Mouse (Mus musculus): ENCODE measurements around the gene Rnf103. TPM values are rescaled to one million over a fixed set of nuclear protein-coding genes. Genes with fewer than 3 reads are reported as not detected.
A peak's percentile ranks its signal among the peaks of the same experiment; 100 is the strongest.

Rnf103 gene
- polyA plus RNA-seq, 1 experiment from 2014 or later: 31.3 TPM

GRCm38 (mm10) chr6:71527826-71528225 is 34.1 kb downstream of the Rnf103 start:
- DNase-seq (ENCODE audit: low read depth, low spot score): no peak
- CTCF ChIA-PET: no interaction called here
- in situ Hi-C loops (cut with MboI; ENCODE audit: low pct_unique_long_range_greater_than_20kb): no loop called here
- TF ChIP-seq CTCF (IDR thresholded peaks at IDR 0.05): no peak
- no peaks in the 10 kb centered on the region for H3K27me3 ChIP-seq
- POLR2A ChIA-PET: no interaction called here
- no peak for ATAC-seq

- CTCF ChIA-PET: no interaction called here
- ATAC-seq (no peak), DNase-seq (ENCODE audit: low read depth, low spot score) (no peak)
- TF ChIP-seq CTCF (IDR thresholded peaks at IDR 0.05): no peak
- H3K27me3 ChIP-seq: no peaks in the 10 kb centered on the region
- in situ Hi-C loops (cut with MboI; ENCODE audit: low pct_unique_long_range_greater_than_20kb): no loop called here
- POLR2A ChIA-PET: no interaction called here
Measured at GRCm38 (mm10) chr6:71530176-71530575, 36.5 kb downstream of the Rnf103 start.

GRCm38 (mm10) chr6:71537286-71537685 is 43.6 kb downstream of the Rnf103 start:
- ChIA-PET CTCF (no interaction called here), POLR2A (no interaction called here)
- in situ Hi-C loops (cut with MboI; ENCODE audit: low pct_unique_long_range_greater_than_20kb): no loop called here
- ATAC-seq (no peak), DNase-seq (ENCODE audit: low read depth, low spot score) (no peak)
- H3K27me3 ChIP-seq: no peaks in the 10 kb centered on the region
- TF ChIP-seq CTCF (IDR thresholded peaks at IDR 0.05): no peak

GRCm38 (mm10) chr6:71543686-71544499 is 50.2 kb downstream of the Rnf103 start, which contains the start of gene Chmp3:
Gene Chmp3, plus strand, starts transcription at chr6:71543797.
- ATAC-seq (peak; percentile 97), DNase-seq (ENCODE audit: low read depth, low spot score) (peak; percentile 55)
- in situ Hi-C loops (cut with MboI; ENCODE audit: low pct_unique_long_range_greater_than_20kb): no loop called here
- POLR2A ChIA-PET: interaction anchor here (1.7 to 2.0 kb wide), 2 partner anchors 9 to 10 kb away, joined by 5 to 7 read pairs; no protein-coding TSS in a partner anchor
- no peak for TF ChIP-seq CTCF (IDR thresholded peaks at IDR 0.05)
- CTCF ChIA-PET: no interaction called here
- H3K27me3 ChIP-seq: no peaks in the 10 kb centered on the region

GRCm38 (mm10) chr6:71555507-71555951 is 61.8 kb downstream of the Rnf103 start:
- ATAC-seq (peak; percentile 17), DNase-seq (ENCODE audit: low read depth, low spot score) (no peak)
- no peaks in the 10 kb centered on the region for H3K27me3 ChIP-seq
- in situ Hi-C loops (cut with MboI; ENCODE audit: low pct_unique_long_range_greater_than_20kb): no loop called here
- TF ChIP-seq CTCF (IDR thresholded peaks at IDR 0.05): no peak
- ChIA-PET CTCF (no interaction called here), POLR2A (no interaction called here)

- in situ Hi-C loops (cut with MboI; ENCODE audit: low pct_unique_long_range_greater_than_20kb): no loop called here
- H3K27me3 ChIP-seq: no peaks in the 10 kb centered on the region
Measured at GRCm38 (mm10) chr6:71556826-71557225, 63.1 kb downstream of the Rnf103 start.

More at GRCm38 (mm10) chr6:71556826-71557225, 63.1 kb downstream of the Rnf103 start:
- no peak for TF ChIP-seq CTCF (IDR thresholded peaks at IDR 0.05)
- CTCF ChIA-PET: no interaction called here
- ATAC-seq (no peak), DNase-seq (ENCODE audit: low read depth, low spot score) (no peak)
- POLR2A ChIA-PET: no interaction called here

Other genes starting within 250 kb of the Rnf103 start
- 98.8 TPM for gene Krcc1, start 222.2 kb upstream of the Rnf103 start, polyA plus RNA-seq (2021)
- gene Smyd1, start 171.7 kb upstream of the Rnf103 start, polyA plus RNA-seq (2021): 0.71 TPM
- gene Cd8b1, start 171.1 kb upstream of the Rnf103 start, polyA plus RNA-seq (2021): 0.08 TPM
- gene Cd8a, start 120.5 kb upstream of the Rnf103 start, polyA plus RNA-seq (2021): not detected
- 49.4 TPM for gene Rmnd5a, start 53.3 kb upstream of the Rnf103 start, polyA plus RNA-seq (2021)
- 190 TPM for gene Chmp3, start 49.9 kb downstream of the Rnf103 start, polyA plus RNA-seq (2021)
- gene Kdm3a, start 139.1 kb downstream of the Rnf103 start, polyA plus RNA-seq (2021): 53.5 TPM
- gene Reep1, start 213.7 kb downstream of the Rnf103 start, polyA plus RNA-seq (2021): 2.0 TPM

Data from Patski (cell line).